Mouse (Mus musculus): ENCODE data around the gene Trhde. TPM values are rescaled to one million over a fixed set of nuclear protein-coding genes. Genes with fewer than 3 reads are reported as not detected.
A peak's percentile ranks its signal among the peaks of the same experiment; 100 is the strongest.

The Trhde gene
- polyA plus RNA-seq (2015; fragmentation: Nextera tagmentation; extraction: Ambion mirVana), result 0.52 and 0.78 TPM in 2 replicates

- WGBS, result 2% methylated on average over 30 of the region's 30 CpGs
- Histone ChIP-seq H3K4me1 (replicated peaks) (0 out of 2 replicates have a peak, but pooled peaks cover 13% of the 10 kb centered on the region), H3K9ac (peak within 1 kb of the TSS; percentile 47), H3K4me2 (replicated peaks) (peak within 1 kb of the TSS; percentile 95), H3K27ac (no peak within 1 kb of the TSS), H3K9me3 (no peaks in the 10 kb centered on the region), H3K36me3 (no peaks in the 10 kb centered on the region), H3K4me3 (replicated peaks) (peak within 1 kb of the TSS; percentile 54), H3K27me3 (replicated peaks) (peaks cover 32% of the 10 kb centered on the region)
- ATAC-seq, result peak; percentile 8; the same call in 1 of the 2 replicates
These were observed at the start of gene Trhde for GRCm38 (mm10) chr10:114802161-114802651. TSS of gene Trhde (minus strand) at chr10:114802307.

DNA sequence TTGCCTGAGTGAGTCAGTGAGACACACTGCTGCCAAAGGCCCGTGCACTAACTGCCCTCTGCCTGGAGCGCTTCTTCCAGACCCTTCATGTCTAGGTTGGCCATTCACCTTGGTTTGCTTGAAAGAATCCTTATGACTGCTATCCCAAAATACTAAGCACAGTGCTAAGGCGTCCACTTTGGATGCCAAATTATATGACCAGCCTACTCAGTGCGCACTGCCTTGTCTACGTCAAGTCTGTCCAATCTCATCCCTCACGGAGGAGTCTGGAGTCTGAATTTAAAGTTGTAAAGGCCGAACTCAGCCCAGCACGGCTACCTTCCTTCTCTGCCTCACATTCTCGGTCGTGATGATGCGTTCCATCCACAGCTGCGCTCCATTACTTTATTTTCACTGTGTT, 39.9 kb upstream of the Trhde start:
- Histone ChIP-seq H3K9me3 (no peaks in the 10 kb centered on the region), H3K27ac (no peak overlapping the region), H3K4me2 (replicated peaks) (no peak overlapping the region), H3K4me3 (replicated peaks) (no peak overlapping the region), H3K36me3 (no peaks in the 10 kb centered on the region), H3K27me3 (replicated peaks) (no peaks in the 10 kb centered on the region), H3K4me1 (replicated peaks) (no peaks in the 10 kb centered on the region), H3K9ac (no peak overlapping the region)
- no peak for ATAC-seq
- WGBS, result 88% methylated on average over 12 of the region's 12 CpGs

- H3K27me3 ChIP-seq (replicated peaks), result no peaks in the 10 kb centered on the region
- H3K4me1 ChIP-seq (replicated peaks), result no peaks in the 10 kb centered on the region
- H3K9ac ChIP-seq, result no peak overlapping the region
- ATAC-seq, result no peak
- no peak overlapping the region for H3K27ac ChIP-seq
- H3K4me3 ChIP-seq (replicated peaks), result no peak overlapping the region
- H3K9me3 ChIP-seq, result no peaks in the 10 kb centered on the region
- no peaks in the 10 kb centered on the region for H3K36me3 ChIP-seq
- H3K4me2 ChIP-seq (replicated peaks), result no peak overlapping the region
- 53% methylated on average over 5 of the region's 5 CpGs for WGBS
These were observed 39.3 kb upstream of the Trhde start for GRCm38 (mm10) chr10:114841440-114841839.

GRCm38 (mm10) chr10:114831313-114831712, 29.2 kb upstream of the Trhde start:
- WGBS, result 48% methylated on average over 7 of the region's 7 CpGs
- Histone ChIP-seq H3K4me3 (replicated peaks) (no peak overlapping the region), H3K27me3 (replicated peaks) (no peaks in the 10 kb centered on the region), H3K4me1 (replicated peaks) (no peaks in the 10 kb centered on the region), H3K27ac (no peak overlapping the region), H3K9ac (no peak overlapping the region), H3K36me3 (no peaks in the 10 kb centered on the region), H3K4me2 (replicated peaks) (no peak overlapping the region), H3K9me3 (no peaks in the 10 kb centered on the region)
- ATAC-seq, result no peak

- 45% methylated on average over 3 of the region's 3 CpGs for WGBS
These were observed 6.7 kb upstream of the Trhde start for GRCm38 (mm10) chr10:114808799-114809198.

GRCm38 (mm10) chr10:114805884-114806283, 3.8 kb upstream of the Trhde start:
- no peak overlapping the region for H3K27ac ChIP-seq
- no peaks in the 10 kb centered on the region for H3K9me3 ChIP-seq
- no peak overlapping the region for H3K4me2 ChIP-seq (replicated peaks)
- no peak for ATAC-seq
- H3K36me3 ChIP-seq, result no peaks in the 10 kb centered on the region
- 39% methylated on average over 3 of the region's 3 CpGs for WGBS
- peaks cover 21% of the 10 kb centered on the region for H3K27me3 ChIP-seq (replicated peaks)
- no peak overlapping the region for H3K4me3 ChIP-seq (replicated peaks)
- H3K4me1 ChIP-seq (replicated peaks), result 0 out of 2 replicates have a peak, but pooled peaks cover 7% of the 10 kb centered on the region
- H3K9ac ChIP-seq, result no peak overlapping the region

More at GRCm38 (mm10) chr10:114808799-114809198, 6.7 kb upstream of the Trhde start:
- Histone ChIP-seq H3K4me2 (replicated peaks) (no peak overlapping the region), H3K9ac (no peak overlapping the region), H3K9me3 (no peaks in the 10 kb centered on the region), H3K36me3 (no peaks in the 10 kb centered on the region), H3K4me3 (replicated peaks) (no peak overlapping the region), H3K27ac (no peak overlapping the region), H3K27me3 (replicated peaks) (0 out of 2 replicates have a peak, but pooled peaks cover 2% of the 10 kb centered on the region), H3K4me1 (replicated peaks) (no peaks in the 10 kb centered on the region)
- ATAC-seq, result no peak

- H3K4me1 ChIP-seq (replicated peaks), result 0 out of 2 replicates have a peak, but pooled peaks cover 13% of the 10 kb centered on the region
- H3K4me3 ChIP-seq (replicated peaks), result peak overlapping the region; percentile 54
- peak overlapping the region; percentile 95 for H3K4me2 ChIP-seq (replicated peaks)
- WGBS, result 1% methylated on average over 66 of the region's 66 CpGs
- peaks cover 32% of the 10 kb centered on the region for H3K27me3 ChIP-seq (replicated peaks)
- H3K27ac ChIP-seq, result no peak overlapping the region
- no peaks in the 10 kb centered on the region for H3K36me3 ChIP-seq
- peak overlapping the region; percentile 47 for H3K9ac ChIP-seq
- peak; percentile 69 for ATAC-seq
- H3K9me3 ChIP-seq, result no peaks in the 10 kb centered on the region
These were observed 498 bp downstream of the Trhde start for GRCm38 (mm10) chr10:114801457-114802160.

DNA sequence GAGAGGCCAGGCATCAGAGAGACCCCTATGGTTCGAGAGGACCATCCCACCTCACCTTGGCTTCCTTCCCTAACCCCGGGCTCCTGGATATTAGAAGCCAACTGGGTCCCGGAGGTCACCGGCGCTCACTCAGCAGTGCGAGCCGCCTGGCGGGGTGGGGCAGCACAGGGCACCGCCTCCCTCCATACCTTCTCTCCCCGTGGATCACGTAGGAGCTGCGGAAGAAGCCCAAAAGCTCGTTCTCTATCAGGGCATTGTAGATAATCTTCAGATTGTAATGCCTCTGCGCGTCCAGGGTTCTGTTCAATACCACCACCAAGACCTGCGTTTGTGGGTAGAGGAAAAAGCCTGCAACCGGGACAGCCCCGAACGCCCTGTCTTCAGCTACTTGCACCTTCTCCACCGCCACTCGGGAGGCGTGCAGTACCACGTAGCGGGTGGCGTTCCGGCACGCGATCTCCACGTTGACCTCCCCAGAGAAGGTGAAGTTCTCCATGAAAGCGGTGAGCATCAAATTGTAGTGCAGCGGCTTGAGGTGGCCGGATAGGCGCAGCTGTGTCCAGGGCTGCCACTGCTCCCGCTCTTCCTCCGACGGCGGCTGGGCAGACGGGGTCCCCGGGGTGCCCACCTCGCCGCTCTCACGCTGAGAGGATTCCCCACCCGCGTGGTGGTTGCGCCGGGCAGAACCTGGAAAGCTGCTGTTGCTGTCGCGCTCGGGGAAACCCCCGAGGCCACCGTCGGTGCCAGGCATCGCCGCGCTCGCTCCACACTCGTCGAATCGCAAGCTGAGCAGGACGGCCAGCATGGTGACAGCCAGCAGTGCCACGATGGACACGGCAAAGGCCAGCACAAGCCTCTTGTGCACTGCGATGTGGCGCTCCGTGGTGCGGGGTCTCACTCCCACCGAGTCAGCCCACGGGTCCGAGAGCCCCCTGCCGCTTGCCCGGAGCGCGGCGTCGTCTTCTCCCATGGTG, 1.5 kb downstream of the Trhde start:
- WGBS, result 6% methylated on average over 75 of the region's 75 CpGs
- Histone ChIP-seq H3K4me3 (replicated peaks) (peak overlapping the region; percentile 54), H3K36me3 (no peaks in the 10 kb centered on the region), H3K9ac (no peak overlapping the region), H3K4me2 (replicated peaks) (peak overlapping the region; percentile 95), H3K27ac (no peak overlapping the region), H3K27me3 (replicated peaks) (peaks cover 32% of the 10 kb centered on the region), H3K4me1 (replicated peaks) (0 out of 2 replicates have a peak, but pooled peaks cover 13% of the 10 kb centered on the region), H3K9me3 (no peaks in the 10 kb centered on the region)
- ATAC-seq, result peak; percentile 36; the same call in 1 of the 2 replicates

DNA sequence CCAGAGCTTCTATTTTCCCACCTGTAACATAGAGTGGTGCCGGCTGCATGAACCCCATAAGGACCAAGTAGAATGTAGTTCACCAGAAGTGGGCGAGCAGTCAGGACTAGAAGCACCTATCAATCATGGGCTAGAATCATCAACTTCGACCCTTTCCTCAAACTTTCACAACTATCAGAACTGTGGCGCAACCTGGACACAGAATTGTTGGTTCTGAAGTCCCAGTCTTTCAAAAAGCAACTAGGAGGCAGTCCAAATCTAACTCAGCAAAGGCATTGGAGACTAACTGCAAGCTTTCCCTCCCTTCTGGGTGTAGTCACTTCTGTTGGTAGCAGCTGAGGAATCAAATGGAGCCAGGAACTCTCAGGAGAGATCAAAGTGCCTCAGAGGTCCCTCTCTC, 2.6 kb downstream of the Trhde start:
- Histone ChIP-seq H3K4me2 (replicated peaks) (no peak overlapping the region), H3K27ac (no peak overlapping the region), H3K9ac (no peak overlapping the region), H3K4me1 (replicated peaks) (0 out of 2 replicates have a peak, but pooled peaks cover 13% of the 10 kb centered on the region), H3K9me3 (no peaks in the 10 kb centered on the region), H3K4me3 (replicated peaks) (no peak overlapping the region), H3K27me3 (replicated peaks) (peaks cover 32% of the 10 kb centered on the region), H3K36me3 (no peaks in the 10 kb centered on the region)
- no peak for ATAC-seq
- WGBS, result 90% methylated on average over 4 of the region's 4 CpGs

DNA sequence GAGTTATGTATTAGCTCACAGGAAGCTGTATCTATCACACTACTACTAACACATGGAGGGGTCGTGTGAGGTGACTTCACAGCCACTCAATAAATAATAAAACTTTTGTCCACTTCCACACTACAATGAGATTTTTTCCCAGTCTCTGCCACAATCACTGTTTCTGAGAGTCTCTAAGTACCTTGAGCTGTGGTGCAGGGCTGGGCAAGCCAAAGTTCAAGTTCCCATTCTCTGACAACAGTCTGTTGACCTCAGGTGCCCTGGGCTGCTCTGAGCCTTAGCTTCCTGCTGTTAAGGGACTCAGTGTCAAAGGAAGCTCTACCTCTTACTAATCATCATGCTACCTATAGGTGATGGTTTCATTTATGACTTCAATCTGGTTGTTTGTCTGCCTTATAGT, 3.3 kb downstream of the Trhde start:
- no peaks in the 10 kb centered on the region for H3K9me3 ChIP-seq
- H3K27me3 ChIP-seq (replicated peaks), result peaks cover 30% of the 10 kb centered on the region
- no peaks in the 10 kb centered on the region for H3K36me3 ChIP-seq
- H3K4me3 ChIP-seq (replicated peaks), result no peak overlapping the region
- ATAC-seq, result peak; percentile 61; the same call in 1 of the 2 replicates
- no peak overlapping the region for H3K27ac ChIP-seq
- H3K4me2 ChIP-seq (replicated peaks), result no peak overlapping the region
- no peak overlapping the region for H3K9ac ChIP-seq
- WGBS, result 57% methylated on average over 1 of the region's 1 CpGs
- H3K4me1 ChIP-seq (replicated peaks), result 0 out of 2 replicates have a peak, but pooled peaks cover 13% of the 10 kb centered on the region

DNA sequence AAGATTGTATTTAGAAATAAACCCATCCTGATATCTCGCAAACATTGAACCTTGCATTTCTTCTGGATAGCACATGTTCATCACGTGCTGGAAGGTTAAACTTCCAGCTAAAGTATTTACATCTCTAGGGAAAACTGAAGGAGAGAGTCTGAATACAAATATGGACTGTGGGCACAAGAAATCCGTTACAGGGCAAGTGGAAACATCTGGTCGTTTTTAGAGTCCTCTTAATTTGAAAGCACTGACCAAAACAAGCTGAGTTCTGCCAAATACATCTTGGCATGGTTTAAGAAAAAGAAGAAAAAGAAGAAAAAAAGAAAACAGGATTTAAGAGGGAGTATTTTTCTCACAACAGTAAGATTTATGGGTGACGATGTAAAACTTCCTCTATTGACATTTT, 3.9 kb downstream of the Trhde start:
- no peak for ATAC-seq
- Histone ChIP-seq H3K36me3 (no peaks in the 10 kb centered on the region), H3K27ac (no peak overlapping the region), H3K27me3 (replicated peaks) (peaks cover 29% of the 10 kb centered on the region), H3K9ac (no peak overlapping the region), H3K4me2 (replicated peaks) (no peak overlapping the region), H3K4me3 (replicated peaks) (no peak overlapping the region), H3K4me1 (replicated peaks) (0 out of 2 replicates have a peak, but pooled peaks cover 13% of the 10 kb centered on the region), H3K9me3 (no peaks in the 10 kb centered on the region)
- 54% methylated on average over 5 of the region's 5 CpGs for WGBS

- no peaks in the 10 kb centered on the region for H3K36me3 ChIP-seq
- no peak for ATAC-seq
- no peaks in the 10 kb centered on the region for H3K9me3 ChIP-seq
- WGBS, result 78% methylated on average over 1 of the region's 1 CpGs
- 0 out of 2 replicates have a peak, but pooled peaks cover 13% of the 10 kb centered on the region for H3K4me1 ChIP-seq (replicated peaks)
- peaks cover 29% of the 10 kb centered on the region for H3K27me3 ChIP-seq (replicated peaks)
- H3K9ac ChIP-seq, result no peak overlapping the region
- H3K4me3 ChIP-seq (replicated peaks), result no peak overlapping the region
- no peak overlapping the region for H3K4me2 ChIP-seq (replicated peaks)
- no peak overlapping the region for H3K27ac ChIP-seq
These were observed 4.4 kb downstream of the Trhde start for GRCm38 (mm10) chr10:114797664-114798063.

All from intestine, embryonic 15.5 days (tissue).